Mouse (Mus musculus) frontal cortex, postnatal 25 days (tissue): ENCODE results near the gene Smtnl1.
"Not testable (repeated sequence)": the region's sequence is repeated elsewhere in the genome, so short reads cannot be mapped to it uniquely, and the experiment has no call there.

Source experiments
- DNase-seq, 2 experiments: peaks; one replicate each; pipeline ENCODE4 v3.0.0; 2022; ENCODE audit warnings: low spot score in 2 of 2

The Smtnl1 gene

GRCm38 (mm10) chr2:84838593-84838949 is 16.1 kb upstream of the Smtnl1 start, which contains the start of gene Slc43a1:
Slc43a1 (plus strand) TSS chr2:84838850.
- no peak for DNase-seq

GRCm38 (mm10) chr2:84837817-84838592 is 15.6 kb upstream of the Smtnl1 start:
- DNase-seq = no peak

- no peak for DNase-seq
Observed at GRCm38 (mm10) chr2:84837107-84837506, 14.7 kb upstream of the Smtnl1 start.

- peak; percentile 70 to 85 for DNase-seq
Observed at GRCm38 (mm10) chr2:84831666-84832391, 9.4 kb upstream of the Smtnl1 start.

- no peak for DNase-seq
Observed at GRCm38 (mm10) chr2:84827283-84827920, 5.0 kb upstream of the Smtnl1 start.

- DNase-seq = peak; percentile 69 to 82
Observed at GRCm38 (mm10) chr2:84826488-84827282, 4.2 kb upstream of the Smtnl1 start, which contains the start of gene Timm10. Timm10 (plus strand) TSS chr2:84826997.

- no peak for DNase-seq
Observed at GRCm38 (mm10) chr2:84823237-84823636, 785 bp upstream of the Smtnl1 start.

- DNase-seq = no peak
Observed at GRCm38 (mm10) chr2:84819861-84820260, 2.6 kb downstream of the Smtnl1 start.

GRCm38 (mm10) chr2:84812676-84813075 is 9.8 kb downstream of the Smtnl1 start:
- DNase-seq = no peak

- no peak for DNase-seq
Observed at GRCm38 (mm10) chr2:84811880-84812279, 10.6 kb downstream of the Smtnl1 start.

GRCm38 (mm10) chr2:84810886-84811577 is 11.4 kb downstream of the Smtnl1 start:
- DNase-seq = peak; percentile 78 to 83

- no peak for DNase-seq
Observed at GRCm38 (mm10) chr2:84810526-84810885, 11.9 kb downstream of the Smtnl1 start.

GRCm38 (mm10) chr2:84809330-84809729 is 13.1 kb downstream of the Smtnl1 start:
- no peak for DNase-seq

- no peak for DNase-seq
Observed at GRCm38 (mm10) chr2:84806546-84806945, 15.9 kb downstream of the Smtnl1 start.

GRCm38 (mm10) chr2:84803963-84804362 is 18.5 kb downstream of the Smtnl1 start:
- DNase-seq = no peak

GRCm38 (mm10) chr2:84801223-84801622 is 21.2 kb downstream of the Smtnl1 start:
- DNase-seq = not testable (repeated sequence)

- DNase-seq = no peak
Observed at GRCm38 (mm10) chr2:84800304-84800703, 22.1 kb downstream of the Smtnl1 start.

- DNase-seq = peak; percentile 17 to 47
Observed at GRCm38 (mm10) chr2:84799041-84799561, 23.4 kb downstream of the Smtnl1 start.

- DNase-seq = peak; percentile 39 to 57
Observed at GRCm38 (mm10) chr2:84798493-84798921, 23.9 kb downstream of the Smtnl1 start, which contains the start of gene Ube2l6. Ube2l6 (plus strand) TSS chr2:84798828.

GRCm38 (mm10) chr2:84797833-84798492 is 24.5 kb downstream of the Smtnl1 start:
- peak; percentile 71 to 76 for DNase-seq
